Mouse (Mus musculus): ENCODE data around the gene Gpc5. TPM values are rescaled to one million over a fixed set of nuclear protein-coding genes. Genes with fewer than 3 reads are reported as not detected.

Gene Gpc5
- polyA plus RNA-seq, 1 experiment = 0.06 TPM

- no peak for DNase-seq
- TF ChIP-seq POLR2A (IDR thresholded peaks at IDR 0.05; ENCODE audit: borderline replicate concordance, extremely low read depth, low read depth, low read length) (no peak), CTCF (IDR thresholded peaks at IDR 0.05; ENCODE audit: insufficient read depth, low read length) (no peak)
- Histone ChIP-seq H3K4me3 (replicated peaks; ENCODE audit: extremely low read depth, low read depth, low read length) (no peak overlapping the region), H3K4me1 (ENCODE audit: control insufficient read depth, insufficient read depth, low read length) (no peaks in the 10 kb centered on the region)
- WGBS = 63% methylated on average over 9 of the region's 9 CpGs
These were observed 1466.3 kb downstream of the Gpc5 start for GRCm38 (mm10) chr14:116558141-116558800.

- no peaks in the 10 kb centered on the region for H3K4me1 ChIP-seq (ENCODE audit: control insufficient read depth, insufficient read depth, low read length)
- TF ChIP-seq CTCF (IDR thresholded peaks at IDR 0.05; ENCODE audit: insufficient read depth, low read length) (no peak), POLR2A (IDR thresholded peaks at IDR 0.05; ENCODE audit: borderline replicate concordance, extremely low read depth, low read depth, low read length) (no peak)
- WGBS = 28% methylated on average over 1 of the region's 1 CpGs
- DNase-seq = no peak
- H3K4me3 ChIP-seq (replicated peaks; ENCODE audit: extremely low read depth, low read depth, low read length) = no peak overlapping the region
These were observed 1468.0 kb downstream of the Gpc5 start for GRCm38 (mm10) chr14:116559990-116560389.
